Mouse (Mus musculus): ENCODE measurements at regions not wholly inside any gene's neighbourhood (a gene's known extent, or its start where the extent isn't known, plus 50 kb on each side); places are given as distances from the start of the nearest gene placed in this dataset.

- intact Hi-C loops (cut with DNase I): no loop called here
- DNase-seq (ENCODE audit: low spot score): no peak
These were observed 474.4 kb downstream of the Klf5 start for GRCm38 (mm10) chr14:99772774-99773423.

- DNase-seq (ENCODE audit: low spot score): no peak
- intact Hi-C loops (cut with DNase I): no loop called here
These were observed 480.0 kb downstream of the Klf5 start for GRCm38 (mm10) chr14:99778477-99778876.

- intact Hi-C loops (cut with DNase I): no loop called here
- DNase-seq (ENCODE audit: low spot score): no peak
These were observed 480.5 kb downstream of the Klf5 start for GRCm38 (mm10) chr14:99778957-99779356.

GRCm38 (mm10) chr14:99783646-99784045, 485.2 kb downstream of the Klf5 start:
- DNase-seq (ENCODE audit: low spot score): no peak
- intact Hi-C loops (cut with DNase I): no loop called here

- DNase-seq (ENCODE audit: low spot score): no peak
- intact Hi-C loops (cut with DNase I): no loop called here
These were observed 486.6 kb downstream of the Klf5 start for GRCm38 (mm10) chr14:99785106-99785505.

- intact Hi-C loops (cut with DNase I): no loop called here
- no peak for DNase-seq (ENCODE audit: low spot score)
These were observed 487.9 kb downstream of the Klf5 start for GRCm38 (mm10) chr14:99786367-99786766.

- intact Hi-C loops (cut with DNase I): no loop called here
- no peak for DNase-seq (ENCODE audit: low spot score)
These were observed 489.7 kb downstream of the Klf5 start for GRCm38 (mm10) chr14:99788185-99788584.

- no peak for DNase-seq (ENCODE audit: low spot score)
- intact Hi-C loops (cut with DNase I): no loop called here
These were observed 488.2 kb downstream of the Klf12 start for GRCm38 (mm10) chr14:99796293-99796692.

- intact Hi-C loops (cut with DNase I): no loop called here
- no peak for DNase-seq (ENCODE audit: low spot score)
These were observed 478.4 kb downstream of the Klf12 start for GRCm38 (mm10) chr14:99806052-99806451.

- intact Hi-C loops (cut with DNase I): no loop called here
These were observed 477.9 kb downstream of the Klf12 start for GRCm38 (mm10) chr14:99806599-99806998.

GRCm38 (mm10) chr14:99812741-99813485, 471.6 kb downstream of the Klf12 start:
- no peak for DNase-seq (ENCODE audit: low spot score)
- intact Hi-C loops (cut with DNase I): no loop called here

More at GRCm38 (mm10) chr14:99806599-99806998, 477.9 kb downstream of the Klf12 start:
- DNase-seq (ENCODE audit: low spot score): no peak
